Mouse (Mus musculus) lung, postnatal 0 days (tissue): ENCODE results near the gene Rasal3. TPM values are rescaled to one million over a fixed set of nuclear protein-coding genes. Genes with fewer than 3 reads are reported as not detected.

Experiments
- ATAC-seq: fragments of 200-750 bp; cut with Nextera tagmentation; 2 replicates; pipeline ENCODE4 v1.8.0; 2017; ENCODE audit warnings: moderate library complexity
- DNase-seq: peaks from one replicate; pipeline ENCODE4 v3.0.0-alpha.2; 2016; ENCODE audit warnings: low spot score
- H3K27ac ChIP-seq: fragments of 300-500 bp; sonication (generic); 2 replicates; pipeline ENCODE4 v1.5.1; 2014; ENCODE audit warnings: antibody characterized with exemption, mild to moderate bottlenecking, low read length, mixed read lengths
- H3K27me3 ChIP-seq: fragments of 300-500 bp; sonication (generic); replicated peaks from 2 replicates; pipeline ENCODE4 v1.6.1; 2014; ENCODE audit warnings: low read length, mixed read lengths; ENCODE audit not compliant: insufficient read depth
- H3K36me3 ChIP-seq: fragments of 300-500 bp; sonication (generic); 2 replicates; pipeline ENCODE4 v1.6.1; 2014; ENCODE audit warnings: low read length, mixed read lengths; ENCODE audit not compliant: insufficient read depth
- H3K4me1 ChIP-seq: fragments of 300-500 bp; sonication (generic); 2 replicates; pipeline ENCODE4 v1.6.1; 2014; ENCODE audit warnings: antibody characterized with exemption, low read depth, low read length, mixed read lengths; ENCODE audit not compliant: insufficient read depth
- H3K4me2 ChIP-seq: fragments of 300-500 bp; sonication (generic); replicated peaks from 2 replicates; pipeline ENCODE4 v1.6.1; 2014; ENCODE audit warnings: low read depth, mild to moderate bottlenecking, low read length, moderate library complexity, mixed read lengths
- H3K4me3 ChIP-seq: fragments of 300-500 bp; sonication (generic); 2 replicates; pipeline ENCODE4 v1.5.1; 2014; ENCODE audit warnings: low read depth, low read length
- H3K9ac ChIP-seq: fragments of 300-500 bp; sonication (generic); replicated peaks from 2 replicates; pipeline ENCODE4 v1.6.1; 2014; ENCODE audit warnings: low read depth, mild to moderate bottlenecking
- H3K9me3 ChIP-seq: fragments of 300-500 bp; sonication (generic); 2 replicates; pipeline ENCODE4 v1.6.1; 2016; ENCODE audit warnings: low read length, mixed read lengths
- CTCF ChIP-seq: IDR thresholded peaks from 2 replicates; pipeline ENCODE4 v1.5.1; 2016; ENCODE audit warnings: antibody characterized with exemption, mild to moderate bottlenecking
- EP300 ChIP-seq: IDR thresholded peaks from 2 replicates; pipeline ENCODE4 v1.6.1; 2016; ENCODE audit warnings: antibody characterized with exemption, mild to moderate bottlenecking, control low read depth
- WGBS: fragments of 180-500 bp; shearing (Covaris S2); extraction: QIAGEN DNeasy Blood & Tissue Kit; methylation state at CpG from one replicate; pipeline ENCODE4 v1.1.7; 2014; 5-methylcytosine and 5-hydroxymethylcytosine counted together
- polyA plus RNA-seq: library from polyadenylated mRNA; unstranded; fragments of >200 nt; fragmentation: Nextera tagmentation; extraction: Ambion mirVana; gene quantifications from 2 replicates; pipeline ENCODE4 v1.2.1, GENCODE M21; 2015

The Rasal3 gene
- polyA plus RNA-seq, 1 experiment from 2014 or later: 1.2 TPM

DNA sequence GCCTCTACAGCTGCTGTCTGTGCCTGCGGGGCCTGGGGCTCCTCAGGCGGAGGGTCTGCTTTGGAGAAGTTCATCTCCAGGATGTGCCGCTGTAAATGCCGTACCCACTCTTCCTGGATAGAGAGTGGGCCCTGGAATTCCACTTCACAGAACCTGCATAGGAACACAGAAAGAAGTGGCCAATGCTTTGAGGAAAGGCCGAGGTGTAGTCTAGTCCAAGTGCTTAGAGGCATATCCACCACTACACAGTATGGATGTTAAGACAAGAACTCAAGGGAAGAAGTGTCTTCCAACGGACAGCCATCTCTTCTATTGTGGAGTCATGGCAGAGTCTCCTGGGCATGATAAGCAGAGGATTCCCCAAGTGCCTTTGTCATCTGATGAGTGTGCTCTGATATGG is 48.4 kb downstream of the Rasal3 start:
- Histone ChIP-seq H3K36me3 (peaks cover 49% of the 10 kb centered on the region), H3K27me3 (no peaks in the 10 kb centered on the region), H3K4me2 (no peak overlapping the region), H3K4me1 (no peaks in the 10 kb centered on the region), H3K9me3 (no peaks in the 10 kb centered on the region), H3K4me3 (no peak overlapping the region), H3K27ac (no peak overlapping the region), H3K9ac (no peak overlapping the region)
- WGBS: 90% methylated on average over 6 of the region's 6 CpGs
- no peak for ATAC-seq
- no peak for DNase-seq
- TF ChIP-seq EP300 (no peak), CTCF (no peak)

DNA sequence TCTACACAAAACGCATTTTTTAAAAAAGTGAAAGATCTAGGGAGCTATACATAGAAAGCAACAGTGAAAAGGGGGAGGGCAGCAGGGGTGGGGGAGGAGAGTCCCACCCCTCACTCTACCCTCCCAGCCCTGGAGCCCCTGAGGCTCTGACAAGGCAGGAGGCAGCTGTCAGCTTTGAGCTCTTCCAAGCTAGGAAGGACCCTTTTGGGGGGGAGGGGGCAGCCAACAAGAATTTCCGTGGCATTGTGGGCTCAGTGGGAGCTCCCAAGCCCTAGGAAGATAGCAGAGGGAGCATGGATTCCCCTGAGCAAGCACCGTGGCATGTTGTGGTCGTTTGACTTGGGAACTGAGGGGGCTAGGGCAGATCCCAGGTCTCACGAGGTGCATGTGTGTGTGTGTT is 49.2 kb downstream of the Rasal3 start:
- Histone ChIP-seq H3K27ac (no peak overlapping the region), H3K36me3 (peaks cover 46% of the 10 kb centered on the region), H3K4me1 (peaks cover 3% of the 10 kb centered on the region; the same call in 1 of the 2 replicates), H3K4me3 (no peak overlapping the region), H3K9me3 (no peaks in the 10 kb centered on the region), H3K4me2 (no peak overlapping the region), H3K27me3 (no peaks in the 10 kb centered on the region), H3K9ac (no peak overlapping the region)
- DNase-seq (no peak), ATAC-seq (no peak)
- TF ChIP-seq CTCF (no peak), EP300 (no peak)
- 72% methylated on average over 5 of the region's 5 CpGs for WGBS

DNA sequence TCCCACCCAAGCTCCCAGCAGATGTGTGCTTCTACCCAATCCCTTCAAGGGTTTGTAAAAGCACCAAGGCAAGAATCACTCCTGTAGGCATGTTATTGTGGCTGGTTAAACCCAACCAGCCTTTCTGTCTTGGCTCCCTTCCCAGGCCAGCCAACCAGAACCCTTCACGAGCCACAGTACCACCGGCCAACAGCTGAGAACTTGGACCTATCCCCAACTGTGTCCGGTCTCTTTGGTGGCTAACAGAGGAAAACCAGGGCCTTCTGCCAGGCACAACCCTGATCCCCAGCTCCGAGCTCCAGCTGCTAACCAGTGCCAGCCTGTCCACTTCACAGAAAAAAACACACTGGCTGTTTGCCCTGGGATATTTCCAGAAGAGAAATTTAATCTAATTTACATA is 49.7 kb downstream of the Rasal3 start:
- 69% methylated on average over 4 of the region's 4 CpGs for WGBS
- no peak overlapping the region for H3K9ac ChIP-seq
- H3K4me2 ChIP-seq: no peak overlapping the region
- H3K27ac ChIP-seq: no peak overlapping the region
- H3K9me3 ChIP-seq: no peaks in the 10 kb centered on the region
- TF ChIP-seq EP300 (no peak), CTCF (no peak)
- H3K27me3 ChIP-seq: no peaks in the 10 kb centered on the region
- no peak for ATAC-seq
- DNase-seq: no peak
- peaks cover 41% of the 10 kb centered on the region for H3K36me3 ChIP-seq
- H3K4me3 ChIP-seq: no peak overlapping the region
- H3K4me1 ChIP-seq: peaks cover 4% of the 10 kb centered on the region; the same call in 1 of the 2 replicates

DNA sequence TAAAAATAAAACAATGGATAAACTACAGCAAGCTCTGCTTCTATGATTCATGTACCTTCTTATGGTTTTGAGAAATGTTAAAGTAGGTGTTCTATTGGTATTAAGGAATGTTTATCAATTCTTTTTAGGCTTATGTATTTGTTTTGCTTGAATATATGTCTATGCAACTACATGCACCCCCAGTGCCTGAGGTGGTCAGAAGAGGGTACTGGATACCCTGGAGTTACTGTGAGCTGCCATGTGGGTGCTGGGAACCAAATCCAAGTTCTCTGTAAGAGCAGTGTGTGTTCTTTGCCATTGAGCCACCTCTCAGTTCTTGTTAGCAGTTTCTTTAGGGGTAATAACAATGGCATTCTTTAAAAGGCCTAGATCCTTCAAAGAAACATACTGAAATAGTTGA is 51.7 kb downstream of the Rasal3 start:
- ATAC-seq: no peak
- peaks cover 25% of the 10 kb centered on the region for H3K36me3 ChIP-seq
- H3K9me3 ChIP-seq: no peaks in the 10 kb centered on the region
- H3K4me3 ChIP-seq: no peak overlapping the region
- H3K27me3 ChIP-seq: no peaks in the 10 kb centered on the region
- H3K9ac ChIP-seq: no peak overlapping the region
- no peak overlapping the region for H3K4me2 ChIP-seq
- H3K4me1 ChIP-seq: peaks cover 4% of the 10 kb centered on the region; the same call in 1 of the 2 replicates
- TF ChIP-seq CTCF (no peak), EP300 (no peak)
- no peak overlapping the region for H3K27ac ChIP-seq
- DNase-seq: no peak

DNA sequence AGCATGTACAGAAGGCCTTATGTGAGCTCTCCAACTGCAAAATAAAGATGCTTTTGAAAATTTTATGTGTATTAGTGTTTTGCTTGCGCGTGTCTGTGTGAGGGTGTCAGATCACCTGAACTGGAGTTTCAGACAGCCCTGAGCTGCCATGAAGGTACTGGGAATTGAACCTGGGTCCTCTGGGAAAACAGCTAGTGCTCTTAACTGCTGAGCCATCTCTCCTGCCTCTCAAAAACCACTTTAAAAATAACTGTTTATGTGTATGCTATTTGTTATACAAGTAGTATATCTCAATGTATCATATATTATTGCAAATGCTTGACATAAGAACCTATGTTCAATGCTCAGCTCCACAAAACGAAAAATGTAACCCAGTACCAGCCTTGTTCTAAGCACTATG is 52.1 kb downstream of the Rasal3 start:
- Histone ChIP-seq H3K27me3 (no peaks in the 10 kb centered on the region), H3K9ac (no peak overlapping the region), H3K36me3 (peaks cover 20% of the 10 kb centered on the region), H3K9me3 (no peaks in the 10 kb centered on the region), H3K27ac (no peak overlapping the region), H3K4me2 (no peak overlapping the region; the same call in 1 of the 2 replicates), H3K4me1 (peaks cover 4% of the 10 kb centered on the region; the same call in 1 of the 2 replicates), H3K4me3 (peak overlapping the region; percentile 92; the same call in 1 of the 2 replicates)
- DNase-seq: no peak
- TF ChIP-seq EP300 (no peak), CTCF (no peak)
- no peak for ATAC-seq
- WGBS: 60% methylated on average over 3 of the region's 3 CpGs

DNA sequence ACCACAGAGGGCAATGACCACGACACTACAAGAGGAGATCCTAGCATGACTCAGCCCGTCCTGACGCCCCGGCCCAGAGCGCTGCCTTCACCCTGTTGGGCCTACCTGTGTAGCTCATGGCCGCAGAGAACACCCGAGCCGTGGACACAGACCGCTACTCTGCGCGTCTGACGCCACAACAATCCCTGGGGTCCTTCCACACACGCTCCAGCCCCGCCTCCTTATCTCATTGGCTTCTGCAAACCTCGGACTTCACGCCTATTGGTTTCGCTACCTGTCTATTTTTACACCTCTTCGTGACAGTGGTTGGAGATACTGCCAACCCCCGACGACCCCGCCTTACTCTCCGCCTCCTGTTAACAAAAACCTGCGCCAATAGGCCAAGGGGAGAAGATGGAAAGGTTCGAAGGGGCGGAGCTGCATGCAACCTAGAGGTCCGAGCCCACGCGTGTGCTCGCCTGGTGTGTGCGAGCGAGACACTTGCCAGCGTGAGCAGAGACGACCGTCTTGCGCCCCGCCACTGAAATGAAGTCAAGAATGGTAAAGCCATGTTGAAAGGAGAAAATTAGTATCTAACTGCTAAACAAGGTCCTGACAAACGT is 52.9 kb downstream of the Rasal3 start, which contains the start of gene Akap8l:
TSS of gene Akap8l (minus strand) at position 226 of the 602 bp plus-strand sequence.
- DNase-seq: peak; percentile 99
- peak within 1 kb of the TSS; percentile 87 for H3K27ac ChIP-seq
- peak within 1 kb of the TSS; percentile 96 for H3K4me2 ChIP-seq
- TF ChIP-seq EP300 (peak; percentile 56; the same call in 1 of the 2 replicates), CTCF (no peak)
- WGBS: under 1% methylated on average over 37 of the region's 37 CpGs
- H3K4me1 ChIP-seq: peaks cover 4% of the 10 kb centered on the region; the same call in 1 of the 2 replicates
- H3K9me3 ChIP-seq: no peaks in the 10 kb centered on the region
- no peaks in the 10 kb centered on the region for H3K27me3 ChIP-seq
- ATAC-seq: peak; percentile 99
- H3K36me3 ChIP-seq: peaks cover 12% of the 10 kb centered on the region
- H3K9ac ChIP-seq: peak within 1 kb of the TSS; percentile 86
- H3K4me3 ChIP-seq: peak within 1 kb of the TSS; percentile 92
